Mouse (Mus musculus): ENCODE results near the gene Plcg1. TPM values are rescaled to one million over a fixed set of nuclear protein-coding genes. Genes with fewer than 3 reads are reported as not detected.

Gene Plcg1
- polyA plus RNA-seq (2016; fragmentation: Nextera tagmentation; extraction: Ambion mirVana) = 47.4 TPM in 2 replicates

DNA sequence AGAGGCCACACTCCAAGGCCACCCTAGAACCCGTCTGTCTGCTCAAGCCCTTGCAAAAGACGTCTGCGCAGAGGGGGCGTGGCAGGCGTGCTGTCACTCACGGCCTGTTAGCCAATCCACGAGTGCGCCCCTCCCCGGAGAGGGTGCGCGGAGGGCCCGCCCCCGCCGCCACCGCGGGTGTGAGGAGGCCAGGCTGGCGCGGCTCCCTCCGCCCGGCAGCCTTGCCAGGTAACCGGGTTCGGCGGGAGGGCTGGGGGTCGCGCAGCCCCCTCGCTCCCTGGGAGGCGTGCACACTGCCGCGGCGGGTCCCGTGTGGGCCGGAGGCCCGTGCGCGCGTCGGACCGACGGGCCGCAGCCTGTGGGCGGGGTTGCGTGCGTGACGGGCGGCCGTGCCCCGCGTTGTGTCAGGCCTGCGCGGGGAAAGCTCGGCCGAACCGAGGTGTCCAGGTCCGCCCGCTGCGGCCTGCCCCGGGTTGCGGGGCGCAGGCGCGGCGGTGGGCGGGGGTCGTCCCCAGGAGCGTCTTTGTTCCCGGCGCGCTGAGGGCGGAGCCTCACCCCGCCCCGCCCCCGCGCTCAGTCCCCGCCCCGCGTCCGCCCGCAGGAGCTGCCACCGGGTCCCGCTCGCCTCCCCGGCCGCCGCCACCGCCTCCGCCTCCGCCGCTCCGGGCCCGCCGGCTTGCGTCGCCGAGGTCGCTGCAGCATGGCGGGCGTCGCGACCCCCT, at the start of gene Plcg1:
Plcg1 (plus strand) TSS at position 184 of the 722 bp plus-strand sequence.
- WGBS = under 1% methylated on average over 83 of the region's 99 CpGs

DNA sequence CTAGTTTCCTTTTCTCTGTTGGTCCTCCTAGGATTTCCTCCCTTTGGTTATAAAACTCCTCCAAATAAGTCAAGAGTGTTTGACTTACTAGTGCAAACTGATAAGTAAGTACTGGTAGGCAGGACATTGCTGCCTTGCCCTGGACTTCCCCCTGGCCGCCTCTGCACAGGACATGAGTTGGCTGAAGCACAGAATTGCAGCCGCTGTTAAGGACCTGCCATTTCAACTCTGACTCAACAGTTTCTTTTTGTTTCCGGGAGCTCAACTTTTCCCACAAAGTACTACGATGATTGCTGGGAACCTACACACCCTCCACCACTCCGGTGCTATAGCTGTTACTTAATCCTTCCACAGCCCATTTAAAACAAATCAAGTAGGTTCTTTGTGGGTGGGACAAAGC, 30.8 kb upstream of the Plcg1 start:
- Histone ChIP-seq H3K9me3 (replicated peaks) (no peaks in the 10 kb centered on the region), H3K9ac (no peak overlapping the region), H3K4me2 (no peak overlapping the region), H3K4me3 (no peak overlapping the region), H3K27me3 (replicated peaks) (no peaks in the 10 kb centered on the region), H3K4me1 (replicated peaks) (peaks cover 18% of the 10 kb centered on the region), H3K27ac (ENCODE audit: poor library complexity, severe bottlenecking) (no peak overlapping the region), H3K36me3 (peaks cover 44% of the 10 kb centered on the region)
- 35% methylated on average over 5 of the region's 5 CpGs for WGBS
- ATAC-seq (ENCODE audit: insufficient number of reproducible peaks, low FRiP score) = 0 out of 2 replicates have a peak, but pooled peaks have one; percentile 63

More for the DNA sequence above, at the start of gene Plcg1:
- Histone ChIP-seq H3K27ac (ENCODE audit: poor library complexity, severe bottlenecking) (peak within 1 kb of the TSS; percentile 84), H3K9me3 (replicated peaks) (no peaks in the 10 kb centered on the region), H3K36me3 (peaks cover 15% of the 10 kb centered on the region), H3K4me3 (peak within 1 kb of the TSS; percentile 69), H3K4me1 (replicated peaks) (peaks cover 50% of the 10 kb centered on the region), H3K9ac (peak within 1 kb of the TSS; percentile 89), H3K4me2 (peak within 1 kb of the TSS; percentile 92), H3K27me3 (replicated peaks) (no peaks in the 10 kb centered on the region)
- ATAC-seq (ENCODE audit: insufficient number of reproducible peaks, low FRiP score) = peak; percentile 96

DNA sequence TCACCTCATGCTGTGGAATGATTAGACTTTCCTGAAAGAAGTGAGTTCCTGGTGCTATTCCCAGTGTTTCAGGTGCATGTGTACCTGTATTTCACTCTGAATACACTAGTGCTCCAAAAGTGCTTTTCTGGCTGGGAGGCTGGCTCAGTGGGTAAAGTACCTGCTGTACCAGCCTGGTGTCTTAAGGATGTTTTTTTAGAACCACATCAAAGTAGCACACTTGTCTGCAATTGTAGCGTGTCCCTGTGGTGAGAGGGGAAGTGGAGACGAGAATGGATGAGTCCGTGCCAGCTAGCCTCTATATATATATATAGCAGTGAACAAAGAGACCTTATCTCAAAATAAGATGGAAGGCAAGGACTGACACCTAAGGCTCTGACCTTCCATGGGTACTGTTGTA, 29.5 kb upstream of the Plcg1 start:
- H3K4me3 ChIP-seq = no peak overlapping the region
- H3K9ac ChIP-seq = no peak overlapping the region
- H3K9me3 ChIP-seq (replicated peaks) = no peaks in the 10 kb centered on the region
- H3K27ac ChIP-seq (ENCODE audit: poor library complexity, severe bottlenecking) = no peak overlapping the region
- peaks cover 18% of the 10 kb centered on the region for H3K4me1 ChIP-seq (replicated peaks)
- H3K27me3 ChIP-seq (replicated peaks) = no peaks in the 10 kb centered on the region
- WGBS = 55% methylated on average over 3 of the region's 3 CpGs
- peaks cover 48% of the 10 kb centered on the region for H3K36me3 ChIP-seq
- no peak overlapping the region for H3K4me2 ChIP-seq
- no peak for ATAC-seq (ENCODE audit: insufficient number of reproducible peaks, low FRiP score)

DNA sequence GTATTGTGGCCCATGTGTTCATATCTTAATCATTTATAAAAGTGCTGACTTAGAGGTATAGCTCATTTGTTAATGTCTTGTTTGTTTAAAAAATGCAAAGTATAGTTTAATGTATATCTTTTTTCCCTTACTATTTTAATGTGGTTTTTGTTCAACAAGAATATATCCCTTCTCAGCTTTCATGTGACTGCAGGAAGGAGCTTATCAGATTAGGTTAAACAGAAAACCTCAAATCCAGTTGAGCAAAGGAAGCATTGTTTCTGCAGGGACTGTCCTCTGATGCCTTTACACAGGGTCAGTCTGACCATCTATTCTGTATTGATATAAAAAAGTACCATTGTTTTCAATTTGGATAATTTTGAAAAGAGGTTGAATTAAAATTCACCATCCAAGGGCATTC, 28.3 kb upstream of the Plcg1 start:
- no peaks in the 10 kb centered on the region for H3K9me3 ChIP-seq (replicated peaks)
- no peaks in the 10 kb centered on the region for H3K27me3 ChIP-seq (replicated peaks)
- peaks cover 18% of the 10 kb centered on the region for H3K4me1 ChIP-seq (replicated peaks)
- peaks cover 50% of the 10 kb centered on the region for H3K36me3 ChIP-seq
- no peak overlapping the region for H3K9ac ChIP-seq
- no peak overlapping the region for H3K27ac ChIP-seq (ENCODE audit: poor library complexity, severe bottlenecking)
- no peak overlapping the region for H3K4me3 ChIP-seq
- H3K4me2 ChIP-seq = no peak overlapping the region
- no peak for ATAC-seq (ENCODE audit: insufficient number of reproducible peaks, low FRiP score)

DNA sequence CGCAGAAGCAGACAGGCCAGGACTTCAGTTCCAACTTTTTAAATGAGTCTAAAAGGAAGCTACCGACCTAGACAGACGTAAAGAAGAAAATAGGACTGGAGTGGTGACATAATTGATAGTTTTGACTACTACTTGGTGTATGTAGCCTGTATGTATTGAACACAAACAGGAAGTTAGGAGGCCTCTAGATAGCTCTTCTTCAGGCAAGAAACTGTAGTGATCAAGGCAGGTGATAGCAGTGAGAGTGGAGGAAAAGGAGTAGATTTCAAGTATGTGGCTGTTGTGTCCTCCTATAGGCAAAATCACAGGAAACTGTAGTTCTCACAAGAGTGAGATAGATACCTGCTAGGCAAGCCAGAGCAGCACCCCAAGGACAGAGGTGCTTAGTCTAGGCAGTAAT, 23.4 kb upstream of the Plcg1 start:
- peaks cover 57% of the 10 kb centered on the region for H3K36me3 ChIP-seq

DNA sequence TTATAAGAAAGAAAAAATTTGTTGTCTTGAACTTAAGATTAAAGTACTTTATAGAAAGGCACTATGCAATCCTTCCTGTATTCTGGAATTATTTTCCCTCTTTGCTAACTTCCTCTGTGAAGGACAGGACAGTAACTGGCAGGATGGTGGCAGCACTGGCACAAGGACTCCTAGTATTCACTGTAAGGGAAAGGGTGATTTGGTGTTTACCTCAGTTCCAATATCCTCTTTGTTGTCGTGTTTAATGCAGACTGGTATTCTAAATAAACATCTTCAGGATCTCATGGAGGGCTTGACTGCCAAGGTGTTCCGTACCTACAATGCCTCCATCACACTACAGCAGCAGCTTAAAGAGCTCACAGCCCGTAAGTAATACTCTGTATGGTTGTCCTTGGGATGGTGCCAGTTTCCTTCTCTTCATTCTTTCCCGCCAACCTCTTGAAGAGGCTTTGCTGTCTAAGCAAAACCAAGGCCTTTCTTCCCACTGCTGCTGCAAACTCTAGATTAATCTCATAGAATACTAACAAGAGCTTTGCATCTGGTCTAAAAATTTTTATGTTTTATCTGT, 15.6 kb upstream of the Plcg1 start:
- H3K4me1 ChIP-seq (replicated peaks) = no peaks in the 10 kb centered on the region
- H3K9me3 ChIP-seq (replicated peaks) = no peaks in the 10 kb centered on the region
- H3K9ac ChIP-seq = no peak overlapping the region
- WGBS = 81% methylated on average over 4 of the region's 4 CpGs
- ATAC-seq (ENCODE audit: insufficient number of reproducible peaks, low FRiP score) = no peak
- H3K27me3 ChIP-seq (replicated peaks) = no peaks in the 10 kb centered on the region
- H3K27ac ChIP-seq (ENCODE audit: poor library complexity, severe bottlenecking) = no peak overlapping the region
- peaks cover 87% of the 10 kb centered on the region for H3K36me3 ChIP-seq
- no peak overlapping the region for H3K4me2 ChIP-seq
- H3K4me3 ChIP-seq = no peak overlapping the region

More for the DNA sequence above, 23.4 kb upstream of the Plcg1 start:
- Histone ChIP-seq H3K4me2 (no peak overlapping the region), H3K4me1 (replicated peaks) (no peaks in the 10 kb centered on the region), H3K9ac (no peak overlapping the region), H3K9me3 (replicated peaks) (no peaks in the 10 kb centered on the region), H3K27me3 (replicated peaks) (no peaks in the 10 kb centered on the region), H3K27ac (ENCODE audit: poor library complexity, severe bottlenecking) (no peak overlapping the region), H3K4me3 (no peak overlapping the region)
- no peak for ATAC-seq (ENCODE audit: insufficient number of reproducible peaks, low FRiP score)
- WGBS = 89% methylated on average over 3 of the region's 3 CpGs

DNA sequence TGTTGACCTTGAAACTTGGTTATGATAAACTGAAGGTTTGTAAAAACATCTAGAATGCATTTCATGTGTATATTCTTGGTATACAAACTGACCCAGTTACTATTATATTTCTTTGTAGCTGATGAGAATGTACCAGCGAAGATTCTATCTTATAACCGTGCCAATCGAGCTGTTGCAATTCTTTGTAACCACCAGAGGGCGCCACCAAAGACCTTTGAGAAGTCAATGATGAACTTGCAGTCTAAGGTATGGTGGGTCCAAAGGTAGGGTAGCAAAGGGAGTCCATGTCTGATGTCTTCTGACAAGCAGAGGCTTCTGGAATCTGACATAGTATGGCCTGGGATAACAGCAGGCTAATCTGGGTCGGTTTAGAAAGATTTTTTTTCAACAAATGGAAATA, 13.8 kb upstream of the Plcg1 start:
- no peaks in the 10 kb centered on the region for H3K4me1 ChIP-seq (replicated peaks)
- no peak overlapping the region for H3K4me3 ChIP-seq
- peaks cover 83% of the 10 kb centered on the region for H3K36me3 ChIP-seq
- ATAC-seq (ENCODE audit: insufficient number of reproducible peaks, low FRiP score) = no peak
- H3K27ac ChIP-seq (ENCODE audit: poor library complexity, severe bottlenecking) = no peak overlapping the region
- no peaks in the 10 kb centered on the region for H3K9me3 ChIP-seq (replicated peaks)
- no peaks in the 10 kb centered on the region for H3K27me3 ChIP-seq (replicated peaks)
- WGBS = 76% methylated on average over 5 of the region's 5 CpGs
- H3K4me2 ChIP-seq = no peak overlapping the region
- no peak overlapping the region for H3K9ac ChIP-seq

DNA sequence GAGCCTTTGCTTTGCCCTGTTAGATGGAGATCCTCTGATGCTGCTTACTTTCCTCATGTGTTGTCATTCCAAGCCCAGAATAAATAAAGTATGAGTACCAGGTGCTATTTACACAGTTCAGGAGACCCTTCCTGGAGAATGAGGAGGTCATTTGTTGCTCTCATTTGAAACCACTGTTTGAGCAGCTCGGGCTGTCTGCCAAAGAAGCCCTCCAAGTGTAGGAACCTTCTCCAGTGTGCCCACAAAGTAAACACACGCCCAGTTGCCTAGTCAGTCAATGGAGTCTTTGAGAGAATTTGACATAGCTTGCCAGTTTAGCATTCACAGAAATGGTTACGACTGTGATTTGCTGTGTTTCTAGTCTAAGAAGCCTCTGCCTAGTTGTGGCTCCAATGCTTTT, 12.3 kb upstream of the Plcg1 start:
- Histone ChIP-seq H3K27me3 (replicated peaks) (no peaks in the 10 kb centered on the region), H3K9me3 (replicated peaks) (no peaks in the 10 kb centered on the region), H3K27ac (ENCODE audit: poor library complexity, severe bottlenecking) (no peak overlapping the region), H3K36me3 (peaks cover 84% of the 10 kb centered on the region), H3K9ac (no peak overlapping the region), H3K4me2 (no peak overlapping the region), H3K4me3 (no peak overlapping the region), H3K4me1 (replicated peaks) (no peaks in the 10 kb centered on the region)
- no peak for ATAC-seq (ENCODE audit: insufficient number of reproducible peaks, low FRiP score)
- 90% methylated on average over 3 of the region's 3 CpGs for WGBS

DNA sequence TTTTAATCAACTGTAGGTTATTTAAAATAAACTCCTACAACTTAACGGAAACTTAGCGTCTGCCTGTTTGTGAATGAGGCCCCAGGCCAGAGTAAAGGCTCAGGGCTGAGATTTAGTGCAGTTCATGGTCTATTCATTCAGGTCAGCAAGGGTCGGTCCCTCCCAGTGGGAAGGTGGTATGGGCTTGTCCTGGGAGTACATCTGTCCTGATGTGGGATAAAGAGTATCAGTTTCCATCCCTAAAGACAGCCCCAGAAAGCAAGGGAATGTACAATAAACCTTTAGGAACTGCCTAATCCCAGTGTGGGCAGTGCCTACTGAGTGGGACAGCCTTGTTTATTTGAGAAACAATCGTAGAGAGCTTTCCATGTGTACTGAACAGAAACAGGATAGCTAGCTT, 8.4 kb upstream of the Plcg1 start:
- H3K9me3 ChIP-seq (replicated peaks) = no peaks in the 10 kb centered on the region
- no peaks in the 10 kb centered on the region for H3K27me3 ChIP-seq (replicated peaks)
- no peak overlapping the region for H3K27ac ChIP-seq (ENCODE audit: poor library complexity, severe bottlenecking)
- no peak overlapping the region for H3K4me2 ChIP-seq
- H3K4me3 ChIP-seq = no peak overlapping the region
- ATAC-seq (ENCODE audit: insufficient number of reproducible peaks, low FRiP score) = no peak
- 86% methylated on average over 4 of the region's 4 CpGs for WGBS
- H3K9ac ChIP-seq = no peak overlapping the region
- peaks cover 63% of the 10 kb centered on the region for H3K36me3 ChIP-seq
- H3K4me1 ChIP-seq (replicated peaks) = no peaks in the 10 kb centered on the region

DNA sequence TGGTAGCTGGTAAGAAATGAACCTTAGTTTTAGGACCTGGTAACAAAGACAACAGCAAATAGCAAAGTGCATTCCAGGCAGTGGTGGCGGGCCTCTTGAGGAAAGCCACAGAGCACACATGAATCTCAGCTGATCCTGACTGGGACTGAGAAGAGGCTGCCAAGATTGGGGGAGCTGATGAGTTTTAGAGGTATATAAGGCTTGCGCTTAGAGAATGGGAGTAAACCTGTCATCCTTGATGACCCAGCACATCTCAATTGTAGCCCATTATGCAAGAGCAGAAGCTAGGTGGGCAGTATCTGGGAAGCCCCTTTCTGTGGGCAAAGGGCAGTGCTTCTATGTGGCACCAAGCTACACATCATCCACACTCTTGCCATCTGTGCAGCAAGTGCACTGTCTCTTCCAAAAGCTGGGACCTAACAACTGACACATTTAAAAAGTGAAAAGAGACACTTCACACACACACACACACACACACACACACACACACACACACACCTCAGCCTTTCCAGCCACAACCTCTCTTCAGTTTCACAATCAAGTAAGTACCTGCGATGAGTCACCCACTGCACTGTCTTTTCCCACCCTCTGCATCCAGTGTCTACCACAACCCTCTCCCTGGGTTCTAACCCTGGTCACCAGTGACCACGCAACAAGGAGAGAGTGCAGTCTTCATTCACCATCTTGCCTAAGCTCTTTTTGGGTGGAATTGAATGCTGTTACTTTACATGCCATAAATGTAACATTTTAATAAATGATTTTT, 7.3 kb upstream of the Plcg1 start:
- Histone ChIP-seq H3K9me3 (replicated peaks) (no peaks in the 10 kb centered on the region), H3K4me3 (no peak overlapping the region), H3K4me1 (replicated peaks) (no peaks in the 10 kb centered on the region), H3K36me3 (peaks cover 55% of the 10 kb centered on the region), H3K4me2 (no peak overlapping the region), H3K27me3 (replicated peaks) (no peaks in the 10 kb centered on the region), H3K9ac (no peak overlapping the region), H3K27ac (ENCODE audit: poor library complexity, severe bottlenecking) (peak overlapping the region; percentile 7; the same call in 1 of the 2 replicates)
- WGBS = 93% methylated on average over 4 of the region's 4 CpGs
- no peak for ATAC-seq (ENCODE audit: insufficient number of reproducible peaks, low FRiP score)

DNA sequence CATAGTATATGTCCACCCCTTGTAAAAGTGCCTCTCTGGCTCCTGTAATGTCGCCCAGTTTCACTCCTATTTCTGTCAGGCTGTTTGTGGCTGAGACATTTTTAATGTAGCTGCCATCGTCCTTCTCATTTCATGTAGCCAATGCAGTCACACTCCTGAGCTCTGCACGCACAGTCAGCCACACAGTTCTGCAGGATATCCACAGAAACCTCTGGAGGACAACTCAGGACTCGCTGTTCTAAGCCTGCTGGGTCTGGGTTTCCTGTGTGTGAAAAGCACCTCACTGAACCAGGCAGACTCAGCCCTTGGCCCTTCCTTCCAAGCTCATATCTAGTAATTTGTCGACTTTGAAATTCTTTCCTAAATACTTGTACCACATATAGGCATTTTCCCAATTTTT, 6.6 kb upstream of the Plcg1 start:
- Histone ChIP-seq H3K36me3 (peaks cover 49% of the 10 kb centered on the region), H3K27me3 (replicated peaks) (no peaks in the 10 kb centered on the region)

More for the DNA sequence above, 6.6 kb upstream of the Plcg1 start:
- 92% methylated on average over 5 of the region's 5 CpGs for WGBS
- H3K4me3 ChIP-seq = no peak overlapping the region
- H3K9me3 ChIP-seq (replicated peaks) = no peaks in the 10 kb centered on the region
- H3K4me2 ChIP-seq = no peak overlapping the region
- ATAC-seq (ENCODE audit: insufficient number of reproducible peaks, low FRiP score) = no peak
- H3K4me1 ChIP-seq (replicated peaks) = no peaks in the 10 kb centered on the region
- no peak overlapping the region for H3K27ac ChIP-seq (ENCODE audit: poor library complexity, severe bottlenecking)
- no peak overlapping the region for H3K9ac ChIP-seq

All from heart, embryonic 12.5 days (tissue).